Mouse (Mus musculus): Measurements from ENCODE around the gene Hhat.

DNA sequence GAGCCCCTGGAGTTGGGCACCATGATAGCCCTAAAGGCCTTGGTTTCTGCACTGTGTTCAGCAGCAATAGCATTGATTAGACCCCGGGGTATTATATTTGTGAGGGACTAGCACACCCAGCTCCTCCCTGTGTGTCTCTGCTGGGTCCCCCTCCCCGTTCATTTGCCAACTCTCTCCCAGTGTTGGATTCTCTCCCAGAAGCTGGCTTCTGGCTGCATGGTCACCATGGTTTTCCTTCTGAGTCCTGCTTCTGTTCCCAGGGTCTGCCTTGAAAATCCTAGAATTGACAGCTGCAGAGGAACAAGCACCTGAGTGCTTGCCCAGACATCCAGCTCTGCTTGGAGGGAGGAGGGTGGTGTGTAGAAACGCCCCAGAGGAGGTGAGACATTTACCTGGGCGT is 319.3 kb downstream of the Hhat start:
- TF ChIP-seq POLR2A (IDR thresholded peaks at IDR 0.05; ENCODE audit: insufficient read depth, low read length) (no peak), CTCF (IDR thresholded peaks at IDR 0.05; ENCODE audit: low read depth, low read length) (no peak)

Data from ES-Bruce4 (cell line).